18 mouse cellular contexts compared by ENCODE assay signal in genomic region chr13:20130731-20131130, GRCm38 (mm10).
"Had no signal": no experiment of that assay in that cellular context is flagged by ENCODE, and none has a peak within 500 bp of the region (broad histone marks: within the 10 kb centered on the region; RNA-seq: fewer than 3 reads in every experiment).

No protein-coding gene starts in this region.

- H3K4me2 ChIP-seq: lung, embryonic 14.5 days; midbrain, embryonic 12.5 days; neural tube, embryonic 13.5 days; neural tube, embryonic 15.5 days had no signal

- H3K27me3 ChIP-seq: midbrain, embryonic 12.5 days; neural tube, embryonic 13.5 days; neural tube, embryonic 15.5 days had no signal

- DNase-seq: lung, embryonic 14.5 days; lung, postnatal 10 days; lung, postnatal 4 days; midbrain, embryonic 14.5 days; retina, postnatal 1 day; right cerebral cortex, adult 18-20 months; right cerebral cortex, postnatal 25 days; right cerebral cortex, postnatal 4 days; spleen, adult 18-20 months; thymus, adult 18-20 months; thymus, postnatal 14 days; thymus, postnatal 36 days had no signal

- ATAC-seq: midbrain, embryonic 16.5 days had no signal

- H3K27ac ChIP-seq: midbrain, embryonic 10.5 days; midbrain, embryonic 12.5 days; neural tube, embryonic 13.5 days; neural tube, embryonic 15.5 days had no signal

- H3K4me3 ChIP-seq: midbrain, embryonic 10.5 days; midbrain, embryonic 12.5 days; myocyte; neural tube, embryonic 13.5 days; neural tube, embryonic 15.5 days had no signal

- H3K36me3 ChIP-seq: midbrain, embryonic 10.5 days; midbrain, embryonic 12.5 days; neural tube, embryonic 13.5 days; neural tube, embryonic 15.5 days had no signal

- H3K9ac ChIP-seq: lung, embryonic 14.5 days; midbrain, embryonic 12.5 days; neural tube, embryonic 13.5 days; neural tube, embryonic 15.5 days had no signal

- H3K9me3 ChIP-seq: midbrain, embryonic 10.5 days; midbrain, embryonic 12.5 days; neural tube, embryonic 13.5 days; neural tube, embryonic 15.5 days had no signal
